Comparison of ENCODE assay signal across 8 mouse cellular contexts in genomic region chr11:80302046-80302390, GRCm38 (mm10). TPM values are rescaled to one million over a fixed set of nuclear protein-coding genes. Genes with fewer than 3 reads are reported as not detected.
A peak's percentile ranks its signal among the peaks of the same experiment; 100 is the strongest.
DNase-seq lines count a peak whose midpoint lies in the region; ATAC-seq and TF ChIP-seq lines count a peak whose summit lies in the region.

No protein-coding gene starts in this region.

- H3K27ac ChIP-seq in kidney, embryonic 15.5 days = no peak overlapping the region
- no peak overlapping the region for H3K27ac ChIP-seq in embryonic facial prominence, embryonic 10.5 days (replicated peaks)
- H3K27ac ChIP-seq in midbrain, postnatal 0 days (ENCODE audit: low read depth, low read length) = no peak overlapping the region

- peaks cover 43% of the 10 kb centered on the region for H3K4me1 ChIP-seq in kidney, embryonic 15.5 days
- H3K4me1 ChIP-seq in embryonic facial prominence, embryonic 10.5 days = peaks cover 40% of the 10 kb centered on the region
- H3K4me1 ChIP-seq in midbrain, postnatal 0 days (ENCODE audit: insufficient read depth, low read length) = peaks cover 2% of the 10 kb centered on the region; the same call in 1 of the 2 replicates

- peak overlapping the region; percentile 47; the same call in 1 of the 2 replicates for H3K9ac ChIP-seq in kidney, embryonic 15.5 days
- H3K9ac ChIP-seq in midbrain, postnatal 0 days (replicated peaks; ENCODE audit: low read length, poor library complexity, severe bottlenecking) = peak overlapping the region; percentile 55

- peak overlapping the region; percentile 100 for H3K4me2 ChIP-seq in kidney, embryonic 15.5 days
- peak overlapping the region; percentile 100 for H3K4me2 ChIP-seq in midbrain, postnatal 0 days (ENCODE audit: low read depth, low read length, poor library complexity, severe bottlenecking)

- no peak for DNase-seq in kidney, postnatal 4 days
- no peak for DNase-seq in embryonic facial prominence, embryonic 10.5 days (ENCODE audit: low spot score)
- DNase-seq in midbrain, postnatal 0 days (ENCODE audit: low spot score) = no peak
- DNase-seq in right cerebral cortex, postnatal 4 days = no peak
- no peak for DNase-seq in cerebellum, postnatal 14 days
- no peak for DNase-seq in embryo, embryonic 10 days (ENCODE audit: low spot score)

- ATAC-seq in kidney, embryonic 15.5 days (replicated peaks; ENCODE audit: low FRiP score) = no peak
- ATAC-seq in inflammation-experienced regulatory T-cells, adult 6 months = peak; percentile 2
- peak; percentile 20; the same call in 1 of the 2 replicates for ATAC-seq in midbrain, postnatal 0 days (ENCODE audit: low FRiP score)

- 2% methylated on average over 9 of the region's 9 CpGs for WGBS in kidney, embryonic 15.5 days
- WGBS in embryonic facial prominence, embryonic 10.5 days = 1% methylated on average over 9 of the region's 9 CpGs
- WGBS in midbrain, postnatal 0 days = 1% methylated on average over 9 of the region's 9 CpGs

- H3K27me3 ChIP-seq in kidney, embryonic 15.5 days = peaks cover 61% of the 10 kb centered on the region
- H3K27me3 ChIP-seq in embryonic facial prominence, embryonic 10.5 days (replicated peaks; ENCODE audit: low read depth, poor library complexity, severe bottlenecking) = peaks cover 69% of the 10 kb centered on the region
- no peaks in the 10 kb centered on the region for H3K27me3 ChIP-seq in midbrain, postnatal 0 days (ENCODE audit: insufficient read depth, low read length)

- H3K9me3 ChIP-seq in kidney, embryonic 15.5 days (replicated peaks) = no peaks in the 10 kb centered on the region
- peaks cover 3% of the 10 kb centered on the region; the same call in 1 of the 2 replicates for H3K9me3 ChIP-seq in embryonic facial prominence, embryonic 10.5 days
- no peaks in the 10 kb centered on the region for H3K9me3 ChIP-seq in midbrain, postnatal 0 days (ENCODE audit: low read length)

- no peaks in the 10 kb centered on the region for H3K36me3 ChIP-seq in kidney, embryonic 15.5 days
- no peaks in the 10 kb centered on the region for H3K36me3 ChIP-seq in embryonic facial prominence, embryonic 10.5 days (replicated peaks)
- no peaks in the 10 kb centered on the region for H3K36me3 ChIP-seq in midbrain, postnatal 0 days (ENCODE audit: insufficient read depth, low read length)

- H3K4me3 ChIP-seq in kidney, embryonic 15.5 days (replicated peaks) = peak overlapping the region; percentile 64
- H3K4me3 ChIP-seq in embryonic facial prominence, embryonic 10.5 days = peak overlapping the region; percentile 83
- peak overlapping the region; percentile 72 for H3K4me3 ChIP-seq in midbrain, postnatal 0 days (ENCODE audit: low read depth, low read length)

- TF ChIP-seq CTCF in midbrain, postnatal 0 days (IDR thresholded peaks at IDR 0.05) = no peak

RNA-seq across cellular contexts. Expression of gene Rhbdl3, which starts 1.3 kb away (rescaled TPM):
- 2.5 and 2.9 TPM in 2 replicates for polyA plus RNA-seq in kidney, embryonic 15.5 days (2015; fragmentation: Nextera tagmentation; extraction: Ambion mirVana)
- polyA plus RNA-seq in embryonic facial prominence, embryonic 10.5 days (2016; fragmentation: Nextera tagmentation; extraction: Ambion mirVana) = 2.1 and 3.7 TPM in 2 replicates
- under 1 TPM; 0.40 to 0.78 (median 0.44) TPM for polyA plus RNA-seq in inflammation-experienced regulatory T-cells, adult 6 months (2017; shearing (Covaris generic))
- total RNA-seq in midbrain, postnatal 0 days (2014; rRNA removed) = 1.9 and 5.7 TPM in 2 replicates
- polyA plus RNA-seq in midbrain, postnatal 0 days (2015; fragmentation: Nextera tagmentation; extraction: Ambion mirVana) = 1.4 and 1.7 TPM in 2 replicates
